Mouse (Mus musculus) heart, embryonic 14.5 days (tissue): Measurements from ENCODE around the gene Gm39653. TPM values are rescaled to one million over a fixed set of nuclear protein-coding genes. Genes with fewer than 3 reads are reported as not detected.

Experiments
- ATAC-seq: fragments of 200-750 bp; cut with Nextera tagmentation; 2 replicates; pipeline ENCODE4 v1.8.0; 2017; ENCODE audit warnings: low read depth, moderate TSS enrichment; ENCODE audit not compliant: insufficient number of reproducible peaks, insufficient read depth, low FRiP score
- H3K27ac ChIP-seq, 2 experiments: fragments of 200-500 bp in 1 of 2; fragments of 300-500 bp in 1 of 2; sonication (generic) in 1 of 2; replicated peaks in 1 of 2; 2 replicates each; pipeline ENCODE4 v1.5.1; 2012 to 2014; ENCODE audit warnings: low read depth in 2 of 2, low read length in 2 of 2, control low read depth in 1 of 2, mild to moderate bottlenecking in 1 of 2, mixed read lengths in 1 of 2; ENCODE audit not compliant: control insufficient read depth in 1 of 2, insufficient read depth in 1 of 2
- H3K27me3 ChIP-seq: fragments of 300-500 bp; sonication (generic); 2 replicates; pipeline ENCODE4 v1.6.1; 2014; ENCODE audit warnings: mild to moderate bottlenecking, low read length, control low read depth; ENCODE audit not compliant: control insufficient read depth, insufficient read depth
- H3K36me3 ChIP-seq: fragments of 300-500 bp; sonication (generic); 2 replicates; pipeline ENCODE4 v1.6.1; 2014; ENCODE audit warnings: mild to moderate bottlenecking, control low read depth, low read length, mixed read lengths; ENCODE audit not compliant: control insufficient read depth, insufficient read depth
- H3K4me1 ChIP-seq, 2 experiments: fragments of 200-500 bp in 1 of 2; fragments of 300-500 bp in 1 of 2; sonication (generic) in 1 of 2; 2 replicates each; pipeline ENCODE4 v1.6.1; 2012 to 2014; ENCODE audit warnings: low read length in 2 of 2, control low read depth in 1 of 2, mixed read lengths in 1 of 2; ENCODE audit not compliant: control insufficient read depth in 2 of 2, insufficient read depth in 2 of 2
- H3K4me2 ChIP-seq: fragments of 300-500 bp; sonication (generic); 2 replicates; pipeline ENCODE4 v1.6.1; 2014; ENCODE audit warnings: mild to moderate bottlenecking, low read length
- H3K4me3 ChIP-seq, 2 experiments: fragments of 200-500 bp in 1 of 2; fragments of 300-500 bp in 1 of 2; sonication (generic) in 1 of 2; 2 replicates each; pipeline ENCODE4 v1.5.1; 2012 to 2014; ENCODE audit warnings: low read length in 2 of 2, mild to moderate bottlenecking in 2 of 2, control low read depth in 1 of 2, low read depth in 1 of 2, moderate library complexity in 1 of 2; ENCODE audit not compliant: control insufficient read depth in 1 of 2, insufficient read depth in 1 of 2
- H3K9ac ChIP-seq: fragments of 300-500 bp; sonication (generic); 2 replicates; pipeline ENCODE4 v1.6.1; 2014; ENCODE audit warnings: mild to moderate bottlenecking, low read length
- H3K9me3 ChIP-seq: fragments of 300-500 bp; sonication (generic); 2 replicates; pipeline ENCODE4 v1.6.1; 2016; ENCODE audit warnings: low read length, control low read depth; ENCODE audit not compliant: control insufficient read depth
- WGBS: fragments of 180-500 bp; shearing (Covaris S2); extraction: QIAGEN DNeasy Blood & Tissue Kit; methylation state at CpG from one replicate; pipeline ENCODE4 v1.1.7; 2014; 5-methylcytosine and 5-hydroxymethylcytosine counted together
- polyA plus RNA-seq: library from polyadenylated mRNA; unstranded; fragments of >200 nt; fragmentation: Nextera tagmentation; extraction: Ambion mirVana; gene quantifications from 2 replicates; pipeline ENCODE4 v1.2.1, GENCODE M21; 2014

Gm39653 gene
- polyA plus RNA-seq, 1 experiment from 2014 or later: not detected

DNA sequence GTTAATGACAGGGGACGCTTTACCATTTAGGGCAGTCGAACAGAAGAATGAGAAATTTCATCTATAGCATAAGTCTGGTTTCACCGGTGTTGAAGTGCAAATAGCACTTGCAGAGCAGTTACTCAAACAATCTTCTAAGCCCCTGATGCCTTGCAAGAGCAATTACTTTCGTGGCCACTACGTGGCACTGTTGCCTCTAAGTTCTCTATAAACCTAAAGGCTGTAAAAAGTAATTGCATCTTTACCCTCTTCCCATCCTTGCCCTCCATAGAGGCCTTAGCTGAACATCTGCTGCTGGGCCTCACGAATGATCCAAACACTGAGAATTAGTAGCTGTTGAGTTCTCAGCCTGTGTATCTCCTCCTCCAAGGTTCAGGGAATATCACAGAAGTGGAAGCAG, 42.2 kb downstream of the Gm39653 start:
- 14% methylated on average over 6 of the region's 6 CpGs for WGBS
- no peak for ATAC-seq
- H3K9me3 ChIP-seq: no peaks in the 10 kb centered on the region

DNA sequence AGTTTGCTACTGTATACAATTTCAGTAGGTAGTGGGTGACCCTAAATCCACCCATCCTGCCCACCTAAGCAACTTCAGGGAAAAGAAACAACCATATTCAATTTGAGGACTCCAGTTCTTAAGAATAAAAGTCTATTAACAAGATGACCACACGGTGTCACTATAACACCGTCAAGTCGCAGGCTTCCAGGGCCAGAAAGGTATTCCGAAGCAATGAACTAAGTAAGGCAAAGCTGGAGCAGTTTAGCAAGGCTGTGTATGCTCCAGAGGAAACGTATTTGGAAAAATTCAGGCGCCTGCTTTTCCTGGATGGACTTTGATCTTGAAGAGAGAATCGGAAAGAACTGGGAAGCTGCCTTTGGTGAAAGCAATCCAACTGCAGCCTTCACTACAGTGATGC, 43.8 kb downstream of the Gm39653 start:
- WGBS: 4% methylated on average over 7 of the region's 7 CpGs

More for the DNA sequence above, 42.2 kb downstream of the Gm39653 start:
- Histone ChIP-seq H3K27me3 (0 out of 2 replicates have a peak, but pooled peaks cover 2% of the 10 kb centered on the region), H3K27ac (no peak overlapping the region), H3K4me1 (no peaks in the 10 kb centered on the region), H3K4me3 (no peak overlapping the region), H3K4me2 (no peak overlapping the region), H3K9ac (no peak overlapping the region), H3K36me3 (no peaks in the 10 kb centered on the region)

GRCm38 (mm10) chr1:63666089-63666488, 50.3 kb downstream of the Gm39653 start:
- no peaks in the 10 kb centered on the region for H3K36me3 ChIP-seq
- H3K4me1 ChIP-seq: no peaks in the 10 kb centered on the region
- H3K4me2 ChIP-seq: no peak overlapping the region
- H3K27me3 ChIP-seq: peaks cover 10% of the 10 kb centered on the region
- H3K9me3 ChIP-seq: no peaks in the 10 kb centered on the region
- no peak overlapping the region for H3K4me3 ChIP-seq
- ATAC-seq: no peak
- no peak overlapping the region for H3K27ac ChIP-seq
- H3K9ac ChIP-seq: no peak overlapping the region
- 82% methylated on average over 2 of the region's 2 CpGs for WGBS

More for the DNA sequence above, 43.8 kb downstream of the Gm39653 start:
- no peak overlapping the region for H3K4me3 ChIP-seq
- no peak for ATAC-seq
- H3K27me3 ChIP-seq: 0 out of 2 replicates have a peak, but pooled peaks cover 2% of the 10 kb centered on the region
- no peak overlapping the region for H3K9ac ChIP-seq
- no peaks in the 10 kb centered on the region for H3K36me3 ChIP-seq
- no peak overlapping the region for H3K4me2 ChIP-seq
- H3K4me1 ChIP-seq: no peaks in the 10 kb centered on the region
- H3K9me3 ChIP-seq: no peaks in the 10 kb centered on the region
- no peak overlapping the region for H3K27ac ChIP-seq

- ATAC-seq: no peak
- H3K27ac ChIP-seq: no peak overlapping the region
- no peaks in the 10 kb centered on the region for H3K36me3 ChIP-seq
- no peak overlapping the region for H3K4me3 ChIP-seq
- H3K9me3 ChIP-seq: no peaks in the 10 kb centered on the region
- peaks cover 10% of the 10 kb centered on the region for H3K27me3 ChIP-seq
- 35% methylated on average over 9 of the region's 9 CpGs for WGBS
- H3K9ac ChIP-seq: no peak overlapping the region
- H3K4me2 ChIP-seq: no peak overlapping the region
- H3K4me1 ChIP-seq: no peaks in the 10 kb centered on the region
These were observed 51.6 kb downstream of the Gm39653 start for GRCm38 (mm10) chr1:63667201-63667948.

DNA sequence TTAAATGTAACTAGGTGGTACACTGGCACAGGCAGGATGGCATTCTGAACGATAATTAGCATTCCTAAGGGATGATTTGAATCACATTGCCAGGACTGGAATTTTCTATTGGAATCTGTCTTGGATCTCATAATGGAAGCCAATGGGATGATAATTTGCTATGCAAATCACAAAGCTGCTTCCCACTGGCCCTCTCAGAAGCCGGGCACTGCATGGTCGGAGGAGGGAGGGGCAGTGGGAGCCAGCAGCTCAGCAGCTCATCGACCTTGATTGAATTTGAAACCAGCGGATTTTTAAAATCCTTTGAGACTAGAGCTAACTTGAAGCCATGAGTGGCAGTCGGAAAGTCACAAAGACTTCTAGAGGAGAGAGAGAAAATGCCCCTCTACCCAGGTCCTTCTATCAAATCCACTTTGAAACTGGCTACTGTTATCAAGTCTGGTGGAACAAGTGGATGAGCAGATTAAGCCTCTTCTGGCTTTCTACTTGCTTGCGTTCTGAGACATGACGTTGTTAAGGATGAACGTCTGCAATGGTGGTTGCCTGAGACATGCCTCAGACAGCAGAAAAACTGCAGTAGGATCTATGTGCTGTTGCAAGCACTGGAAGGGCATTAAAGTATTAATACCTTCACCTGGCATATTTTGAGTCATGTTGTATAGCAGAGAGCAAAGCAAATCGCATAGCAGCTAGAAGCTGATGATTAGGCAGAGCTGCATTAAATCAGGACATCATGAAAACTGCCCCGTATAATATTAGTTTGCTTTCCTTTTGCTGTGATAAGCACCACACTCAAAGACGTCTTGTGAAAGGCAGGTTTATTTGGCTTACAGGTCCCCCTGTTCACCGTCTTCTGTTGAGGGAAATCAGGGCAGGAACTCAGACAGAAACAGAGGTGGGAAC, 52.4 kb downstream of the Gm39653 start:
- Histone ChIP-seq H3K4me2 (peak overlapping the region; percentile 27), H3K9me3 (no peaks in the 10 kb centered on the region), H3K27me3 (peaks cover 10% of the 10 kb centered on the region), H3K4me3 (no peak overlapping the region), H3K9ac (no peak overlapping the region), H3K27ac (no peak overlapping the region), H3K36me3 (no peaks in the 10 kb centered on the region), H3K4me1 (no peaks in the 10 kb centered on the region)
- ATAC-seq: no peak
- 21% methylated on average over 13 of the region's 13 CpGs for WGBS

GRCm38 (mm10) chr1:63668852-63669160, 53.0 kb downstream of the Gm39653 start:
- Histone ChIP-seq H3K4me3 (no peak overlapping the region), H3K27me3 (peaks cover 10% of the 10 kb centered on the region), H3K27ac (no peak overlapping the region), H3K4me2 (peak overlapping the region; percentile 27), H3K9me3 (no peaks in the 10 kb centered on the region), H3K9ac (no peak overlapping the region), H3K4me1 (no peaks in the 10 kb centered on the region), H3K36me3 (no peaks in the 10 kb centered on the region)
- no peak for ATAC-seq
- 13% methylated on average over 3 of the region's 3 CpGs for WGBS
